Mouse (Mus musculus) embryo, embryonic 9.5 days (tissue): Measurements from ENCODE around the gene Ms4a8a.
"Not testable (repeated sequence)": the region's sequence is repeated elsewhere in the genome, so short reads cannot be mapped to it uniquely, and the experiment has no call there.

Experiments used
- DNase-seq: peaks from one replicate; pipeline ENCODE4 v3.0.0-alpha.2; 2017; ENCODE audit errors: extremely low spot score

The Ms4a8a gene

GRCm38 (mm10) chr19:11080934-11081333, at the start of gene Ms4a8a:
Gene Ms4a8a, minus strand, starts transcription at chr19:11081102.
- no peak for DNase-seq

GRCm38 (mm10) chr19:11129702-11130101, 48.8 kb upstream of the Ms4a8a start:
- no peak for DNase-seq

DNA sequence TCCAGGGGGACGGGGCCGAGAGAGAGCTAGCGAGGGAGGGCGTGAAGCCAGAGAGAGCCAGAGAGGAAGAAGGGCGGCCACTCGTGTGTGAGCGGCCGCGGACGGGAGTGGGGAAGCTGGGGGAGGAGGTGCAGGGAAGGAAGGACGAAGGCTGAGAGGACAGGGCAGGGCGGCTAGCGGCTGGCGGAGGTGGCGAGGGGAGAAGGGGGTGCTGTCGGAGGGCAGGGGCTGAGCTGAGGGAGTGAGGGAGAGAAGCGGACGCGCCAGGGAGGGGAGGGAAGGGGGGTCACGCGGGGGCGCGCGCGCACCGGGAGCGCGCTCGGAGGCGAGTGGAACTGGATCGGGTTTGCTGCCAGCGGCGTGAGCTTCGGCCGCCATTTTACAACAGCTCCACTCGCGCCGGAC, 40.1 kb upstream of the Ms4a8a start:
- DNase-seq = peak; percentile 55

GRCm38 (mm10) chr19:11119338-11119737, 38.4 kb upstream of the Ms4a8a start:
- no peak for DNase-seq

DNA sequence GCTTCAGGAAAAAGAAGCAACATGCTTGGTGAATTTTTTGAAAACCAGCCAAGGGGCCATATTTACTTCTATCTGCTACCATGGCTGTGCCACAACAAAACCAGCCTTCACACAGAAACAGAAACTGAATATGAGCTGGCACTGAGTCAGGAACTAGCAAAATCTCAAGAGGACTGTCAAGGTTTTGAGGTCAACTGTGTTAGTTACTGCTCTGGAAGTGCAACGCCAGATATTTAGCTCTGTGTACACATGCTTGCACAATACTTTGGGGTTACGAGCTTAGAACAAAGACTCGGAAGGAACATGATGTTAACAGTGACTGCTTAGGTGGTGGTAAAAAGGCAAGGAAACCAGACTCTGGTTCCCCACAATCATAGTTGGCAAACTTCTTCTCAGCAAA, 26.8 kb upstream of the Ms4a8a start:
- no peak for DNase-seq

GRCm38 (mm10) chr19:11101880-11102279, 21.0 kb upstream of the Ms4a8a start:
- no peak for DNase-seq

- no peak for DNase-seq
Measured at GRCm38 (mm10) chr19:11098401-11098800, 17.5 kb upstream of the Ms4a8a start.

DNA sequence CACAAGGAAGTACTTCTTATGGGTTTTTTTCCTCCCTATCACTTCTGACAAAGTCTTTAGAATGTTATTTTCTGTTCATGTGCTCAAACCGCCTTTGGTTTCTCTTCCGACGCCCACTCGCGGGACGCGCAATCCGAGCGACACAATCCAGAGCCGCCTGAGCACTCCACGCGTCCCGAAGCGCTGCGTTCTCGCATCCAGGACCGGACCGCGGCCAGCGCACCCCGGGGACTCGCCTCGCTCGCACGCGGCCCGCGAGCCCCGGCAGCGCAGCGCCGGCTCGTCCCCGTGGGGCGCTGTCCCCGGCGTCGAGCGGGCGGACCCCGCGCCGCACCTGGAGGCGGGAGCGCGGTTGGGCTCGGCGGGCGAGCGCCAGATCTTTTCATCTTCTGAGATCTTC, 11.2 kb upstream of the Ms4a8a start:
- DNase-seq = peak; percentile 7

GRCm38 (mm10) chr19:11070364-11070763, 10.5 kb downstream of the Ms4a8a start:
- DNase-seq = no peak

DNA sequence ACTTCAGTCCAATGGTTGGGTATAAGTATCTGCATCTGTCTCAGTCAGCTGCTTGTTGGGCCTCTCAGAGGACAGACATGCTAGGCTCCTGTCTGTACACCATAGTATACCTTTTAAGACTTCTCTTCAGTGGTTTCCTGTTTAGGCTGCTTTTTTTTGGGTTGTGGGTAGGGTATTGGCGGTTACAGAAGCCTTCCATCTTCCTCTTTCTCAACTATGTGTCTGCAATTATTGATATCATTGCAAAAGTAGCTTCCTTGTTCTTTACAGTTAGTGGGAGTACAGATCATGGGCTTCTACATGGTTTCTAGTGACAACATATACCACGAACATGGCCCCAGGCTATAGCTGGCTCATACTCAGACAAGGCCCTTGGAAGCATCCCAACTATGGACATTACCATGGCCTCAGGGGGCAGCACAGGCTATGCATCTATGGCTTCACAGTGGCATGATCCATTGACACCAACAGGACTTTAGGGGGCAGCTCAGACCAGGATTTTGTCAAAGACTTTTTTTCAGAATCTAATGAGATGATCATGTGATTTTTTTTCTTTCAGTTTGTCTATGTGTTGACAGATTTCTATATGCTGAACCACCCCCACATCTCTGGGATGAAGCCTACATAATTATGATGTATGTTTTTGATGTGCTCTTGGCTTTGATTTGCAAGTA, 15.6 kb downstream of the Ms4a8a start:
- DNase-seq = no peak

DNA sequence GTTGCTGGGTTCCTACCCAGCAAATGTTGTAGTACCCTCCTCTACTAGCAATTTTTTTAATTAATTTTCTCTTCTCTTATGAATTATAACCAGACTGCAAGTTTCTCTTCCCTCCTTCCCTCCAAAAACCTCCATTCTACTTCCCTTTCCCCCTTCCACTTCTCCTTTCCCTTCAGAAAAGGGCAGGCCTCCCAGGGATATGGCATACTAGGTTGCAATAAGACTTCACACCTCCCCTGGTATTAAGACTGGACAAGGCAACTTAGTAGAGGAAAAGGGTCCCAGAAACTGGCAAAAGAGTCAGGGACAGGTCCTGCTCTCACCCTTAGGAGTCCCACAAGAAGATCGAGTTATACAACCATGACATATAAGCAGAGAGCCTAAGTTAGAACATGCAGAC, 20.0 kb downstream of the Ms4a8a start:
- no peak for DNase-seq

DNA sequence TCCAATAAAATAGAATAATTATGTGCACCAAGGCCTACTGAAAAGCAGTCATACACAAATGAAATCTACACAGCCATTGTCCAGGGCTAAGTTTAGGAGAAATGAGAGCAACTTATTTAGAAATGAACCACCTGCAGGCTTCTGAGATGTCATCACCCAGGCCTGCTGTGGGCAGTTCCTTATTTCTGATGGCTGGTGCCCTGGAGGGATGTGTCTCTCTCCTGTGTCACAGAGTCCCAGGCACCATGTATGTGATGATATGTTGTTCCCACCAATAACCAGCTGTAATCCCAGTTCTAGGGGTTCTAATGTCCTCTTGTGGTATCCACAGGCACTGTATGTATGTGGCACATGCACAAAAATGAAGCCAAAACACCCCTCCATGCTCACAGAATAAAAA, 20.9 kb downstream of the Ms4a8a start:
- no peak for DNase-seq

- not testable (repeated sequence) for DNase-seq
Measured at GRCm38 (mm10) chr19:11055700-11056099, 25.2 kb downstream of the Ms4a8a start.

GRCm38 (mm10) chr19:11053277-11053676, 27.6 kb downstream of the Ms4a8a start:
- DNase-seq = no peak

- no peak for DNase-seq
Measured at GRCm38 (mm10) chr19:11052877-11053276, 28.0 kb downstream of the Ms4a8a start.

DNA sequence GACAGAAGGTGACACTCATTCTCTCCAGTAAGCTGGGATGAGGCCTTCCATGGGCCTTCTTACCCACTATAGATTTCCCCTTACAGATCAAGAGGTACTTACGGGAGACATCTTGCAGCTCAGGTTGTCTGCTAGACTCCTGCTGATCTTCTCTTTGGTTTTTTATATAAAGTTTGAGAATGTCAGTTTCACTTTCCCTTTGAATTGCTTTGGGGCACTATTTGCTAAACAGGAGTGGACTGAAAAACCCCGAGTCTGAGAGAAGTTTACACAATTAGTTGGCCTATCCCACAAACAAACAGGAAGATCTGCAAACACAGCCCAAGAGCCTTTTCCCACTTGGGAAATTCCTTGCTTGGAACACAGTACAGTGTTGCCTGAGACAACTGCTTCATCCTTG, 30.6 kb downstream of the Ms4a8a start:
- no peak for DNase-seq

DNA sequence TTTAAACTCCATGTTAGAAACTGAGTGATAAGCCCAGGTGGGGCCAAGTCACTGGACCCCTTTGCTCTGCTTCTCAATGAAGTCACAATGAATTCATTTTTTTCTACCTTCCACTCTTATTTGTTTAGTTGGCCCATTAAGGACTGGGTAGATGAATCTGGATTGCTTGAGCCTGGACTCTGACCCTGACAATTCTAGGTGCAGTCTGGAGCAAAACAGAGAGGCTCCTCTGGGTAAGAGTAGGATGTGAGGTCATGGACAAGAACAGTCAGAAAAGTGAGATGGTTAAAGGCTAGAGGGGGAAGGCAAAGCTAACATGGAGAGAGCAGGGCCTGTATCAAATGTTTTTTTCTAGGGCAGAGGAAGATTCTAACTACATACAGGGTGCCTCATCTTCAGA, 31.5 kb downstream of the Ms4a8a start:
- DNase-seq = no peak

- no peak for DNase-seq
Measured at GRCm38 (mm10) chr19:11048503-11048902, 32.4 kb downstream of the Ms4a8a start.

DNA sequence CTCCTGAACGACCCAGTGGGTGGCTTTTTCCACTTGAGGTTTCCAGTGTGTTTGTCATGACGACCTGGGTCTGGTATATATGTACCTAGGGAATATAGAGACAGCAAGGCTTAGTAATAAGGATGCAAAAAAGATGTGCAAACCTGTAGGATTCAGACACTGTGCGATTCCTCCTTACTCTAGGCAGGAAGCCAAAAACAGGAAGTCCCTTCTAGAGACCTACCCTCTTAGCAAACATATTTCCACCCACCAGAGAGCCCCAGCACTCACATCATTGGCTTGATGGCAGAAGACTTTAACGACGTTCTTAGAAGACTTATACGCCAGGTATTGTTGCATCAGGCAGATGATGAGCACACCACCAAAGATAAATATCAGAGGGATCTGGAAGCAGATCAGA, 32.9 kb downstream of the Ms4a8a start:
- DNase-seq = no peak

DNA sequence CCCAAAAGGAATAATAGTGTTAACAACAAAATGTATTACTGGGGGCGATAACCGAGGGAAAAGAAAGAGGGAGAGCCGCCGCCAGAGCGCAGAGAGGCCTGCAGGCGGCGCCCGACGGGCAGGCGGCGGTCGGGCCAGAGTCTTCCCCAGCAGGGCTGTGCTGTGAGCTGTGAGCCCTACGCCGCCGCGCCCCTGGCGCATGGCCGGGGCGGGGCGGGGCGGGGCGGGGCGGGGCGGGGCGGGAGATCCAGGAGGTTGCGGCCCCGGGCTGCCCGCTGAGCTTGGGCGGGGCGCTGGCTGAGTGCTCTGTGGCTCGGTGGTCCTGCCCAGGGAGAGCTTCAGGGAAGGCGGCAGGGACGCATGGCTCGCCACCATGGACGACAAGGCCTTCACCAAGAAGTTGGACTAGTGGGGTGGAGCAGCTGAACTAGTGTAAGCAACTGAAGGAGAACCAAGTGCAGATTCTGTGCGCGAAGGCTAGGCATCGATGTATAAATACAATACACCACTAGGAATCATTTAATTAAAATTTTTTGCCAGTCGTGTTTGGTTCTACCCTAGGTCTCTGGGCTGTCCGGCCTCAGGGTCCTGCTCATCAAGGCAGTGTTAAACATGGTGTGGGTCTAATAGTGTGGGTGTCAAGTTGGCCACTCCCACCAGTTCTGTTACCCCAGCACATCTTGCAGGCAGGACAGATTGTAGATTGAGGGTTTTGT, 35.7 kb downstream of the Ms4a8a start:
- peak; percentile 84 for DNase-seq

GRCm38 (mm10) chr19:11044671-11044995, 36.3 kb downstream of the Ms4a8a start:
- DNase-seq = no peak

DNA sequence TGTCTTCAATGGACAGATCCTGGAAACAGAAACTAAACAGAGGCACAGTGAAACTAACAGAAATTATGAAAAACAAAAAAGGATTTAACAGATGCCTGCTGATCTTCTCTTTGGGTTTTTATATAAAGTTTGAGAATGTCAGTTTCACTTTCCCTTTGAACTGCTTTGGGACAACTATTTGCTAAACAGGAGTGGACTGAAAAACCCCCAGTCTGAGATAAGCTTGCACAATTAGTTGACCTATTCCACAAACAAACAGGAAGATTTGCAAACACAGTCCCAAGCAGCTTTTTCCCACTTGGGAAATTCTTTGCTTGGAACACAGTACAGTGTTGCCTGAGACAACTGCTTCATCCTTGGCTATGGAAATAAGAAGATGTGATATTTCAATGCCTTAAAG, 43.3 kb downstream of the Ms4a8a start:
- DNase-seq = no peak

DNA sequence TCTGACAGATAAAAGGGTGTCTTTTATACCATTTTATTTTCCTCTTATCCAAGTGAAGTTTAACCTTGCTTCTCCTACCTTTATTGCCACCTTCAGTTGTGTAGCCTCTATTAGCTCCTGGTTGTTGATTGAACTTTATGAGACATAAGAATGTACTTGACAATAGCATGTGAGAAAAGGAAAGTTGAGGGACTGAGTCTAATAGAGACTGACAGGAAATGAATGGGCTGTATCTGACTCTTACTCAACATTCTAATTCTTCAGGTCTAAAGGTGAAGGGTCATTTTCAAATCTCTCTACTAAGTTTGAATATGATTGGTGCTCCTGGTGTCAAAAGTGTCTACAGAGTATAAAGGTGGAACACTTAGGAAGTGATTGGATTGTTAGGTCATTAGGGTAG, 58.5 kb downstream of the Ms4a8a start:
- DNase-seq = no peak

- DNase-seq = no peak
Measured at GRCm38 (mm10) chr19:11017891-11018290, 63.0 kb downstream of the Ms4a8a start, which contains the start of gene Ms4a18. Gene Ms4a18, minus strand, starts transcription at chr19:11018031.
